Mouse (Mus musculus) neural tube, embryonic 12.5 days (tissue): ENCODE measurements around the gene Olfr320. TPM values are rescaled to one million over a fixed set of nuclear protein-coding genes. Genes with fewer than 3 reads are reported as not detected.
"Not testable (repeated sequence)": the region's sequence is repeated elsewhere in the genome, so short reads cannot be mapped to it uniquely, and the experiment has no call there.

Experiments used
- ATAC-seq: fragments of 200-750 bp; cut with Nextera tagmentation; 2 replicates; pipeline ENCODE4 v1.8.0; 2017; ENCODE audit warnings: low read depth, mild to moderate bottlenecking, moderate TSS enrichment, moderate library complexity; ENCODE audit not compliant: low FRiP score
- H3K27ac ChIP-seq: fragments of 300-500 bp; sonication (generic); 2 replicates; pipeline ENCODE4 v1.5.1; 2016
- H3K27me3 ChIP-seq: fragments of 300-500 bp; sonication (generic); replicated peaks from 2 replicates; pipeline ENCODE4 v1.6.1; 2016; ENCODE audit warnings: mild to moderate bottlenecking
- H3K36me3 ChIP-seq: fragments of 300-500 bp; sonication (generic); 2 replicates; pipeline ENCODE4 v1.6.1; 2016; ENCODE audit warnings: mild to moderate bottlenecking
- H3K4me1 ChIP-seq: fragments of 300-500 bp; sonication (generic); 2 replicates; pipeline ENCODE4 v1.6.1; 2016
- H3K4me2 ChIP-seq: fragments of 300-500 bp; sonication (generic); replicated peaks from 2 replicates; pipeline ENCODE4 v1.6.1; 2016; ENCODE audit warnings: mild to moderate bottlenecking
- H3K4me3 ChIP-seq: fragments of 300-500 bp; sonication (generic); 2 replicates; pipeline ENCODE4 v1.5.1; 2016
- H3K9ac ChIP-seq: fragments of 300-500 bp; sonication (generic); 2 replicates; pipeline ENCODE4 v1.6.1; 2016; ENCODE audit warnings: mild to moderate bottlenecking
- H3K9me3 ChIP-seq: fragments of 300-500 bp; sonication (generic); 2 replicates; pipeline ENCODE4 v1.6.1; 2016; ENCODE audit warnings: mild to moderate bottlenecking
- WGBS: fragments of 180-500 bp; shearing (Covaris S2); methylation state at CpG from one replicate; pipeline ENCODE4 v1.1.7; 2016; 5-methylcytosine and 5-hydroxymethylcytosine counted together
- polyA plus RNA-seq: library from polyadenylated mRNA; unstranded; fragments of >200 nt; fragmentation: Nextera tagmentation; extraction: Ambion mirVana; gene quantifications from 2 replicates; pipeline ENCODE4 v1.2.1, GENCODE M21; 2016

Olfr320 gene
- polyA plus RNA-seq, 1 experiment from 2014 or later, result not detected

GRCm38 (mm10) chr11:58698862-58699261 lies 18.0 kb downstream of the Olfr320 start, which contains the start of gene Olfr319:
Olfr319 (plus strand) TSS chr11:58699162.
- H3K9ac ChIP-seq, result no peak within 1 kb of the TSS
- H3K4me2 ChIP-seq, result no peak within 1 kb of the TSS
- no peak for ATAC-seq
- no peaks in the 10 kb centered on the region for H3K27me3 ChIP-seq
- H3K4me1 ChIP-seq, result no peaks in the 10 kb centered on the region
- no peaks in the 10 kb centered on the region for H3K36me3 ChIP-seq
- H3K27ac ChIP-seq, result no peak within 1 kb of the TSS
- H3K4me3 ChIP-seq, result no peak within 1 kb of the TSS
- WGBS, result 93% methylated on average over 3 of the region's 3 CpGs
- peaks cover 11% of the 10 kb centered on the region for H3K9me3 ChIP-seq

DNA sequence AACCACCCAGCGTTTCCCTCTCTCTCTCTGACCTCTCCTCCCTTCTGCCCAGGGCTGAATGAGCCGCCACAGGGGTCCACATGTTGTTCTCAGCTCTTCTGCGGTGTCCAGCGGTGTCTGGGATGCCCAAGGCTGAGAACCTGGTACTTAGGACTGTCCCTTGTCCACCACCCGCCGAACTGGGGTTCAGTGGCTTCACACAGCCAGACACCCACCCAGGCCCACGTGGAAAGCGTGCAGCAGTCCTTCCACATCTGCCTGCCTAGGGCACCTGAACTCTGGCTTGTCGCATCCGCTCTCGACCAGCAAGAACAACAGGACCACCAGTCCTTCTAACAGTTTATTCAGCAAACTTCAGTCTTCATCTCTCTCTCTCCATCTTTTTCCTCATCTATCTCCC lies 28.2 kb downstream of the Olfr320 start:
- Histone ChIP-seq H3K27me3 (no peaks in the 10 kb centered on the region), H3K36me3 (no peaks in the 10 kb centered on the region), H3K9me3 (no peaks in the 10 kb centered on the region), H3K4me2 (no peak overlapping the region), H3K9ac (no peak overlapping the region), H3K27ac (no peak overlapping the region), H3K4me3 (no peak overlapping the region), H3K4me1 (no peaks in the 10 kb centered on the region)
- ATAC-seq, result no peak
- WGBS, result 81% methylated on average over 11 of the region's 11 CpGs

- H3K9me3 ChIP-seq, H3K4me3 ChIP-seq, H3K9ac ChIP-seq, ATAC-seq, H3K27ac ChIP-seq, H3K4me2 ChIP-seq, H3K36me3 ChIP-seq, H3K27me3 ChIP-seq, H3K4me1 ChIP-seq: not testable (repeated sequence)
- WGBS, result 92% methylated on average over 7 of the region's 7 CpGs
These were observed 36.8 kb downstream of the Olfr320 start for GRCm38 (mm10) chr11:58717723-58718122.

GRCm38 (mm10) chr11:58719701-58720100 lies 38.8 kb downstream of the Olfr320 start:
- Histone ChIP-seq H3K27ac (no peak overlapping the region), H3K9ac (no peak overlapping the region), H3K4me3 (no peak overlapping the region), H3K27me3 (no peaks in the 10 kb centered on the region), H3K4me1 (no peaks in the 10 kb centered on the region), H3K36me3 (no peaks in the 10 kb centered on the region), H3K4me2 (no peak overlapping the region), H3K9me3 (no peaks in the 10 kb centered on the region)
- 84% methylated on average over 4 of the region's 4 CpGs for WGBS
- ATAC-seq, result no peak

GRCm38 (mm10) chr11:58723914-58724313 lies 43.0 kb downstream of the Olfr320 start, which contains the start of gene Olfr318:
Olfr318 (minus strand) TSS chr11:58724014.
- Histone ChIP-seq H3K9me3 (no peaks in the 10 kb centered on the region), H3K4me2 (no peak within 1 kb of the TSS), H3K27me3 (no peaks in the 10 kb centered on the region), H3K9ac (no peak within 1 kb of the TSS), H3K27ac (no peak within 1 kb of the TSS), H3K36me3 (no peaks in the 10 kb centered on the region), H3K4me3 (no peak within 1 kb of the TSS), H3K4me1 (no peaks in the 10 kb centered on the region)
- no peak for ATAC-seq

DNA sequence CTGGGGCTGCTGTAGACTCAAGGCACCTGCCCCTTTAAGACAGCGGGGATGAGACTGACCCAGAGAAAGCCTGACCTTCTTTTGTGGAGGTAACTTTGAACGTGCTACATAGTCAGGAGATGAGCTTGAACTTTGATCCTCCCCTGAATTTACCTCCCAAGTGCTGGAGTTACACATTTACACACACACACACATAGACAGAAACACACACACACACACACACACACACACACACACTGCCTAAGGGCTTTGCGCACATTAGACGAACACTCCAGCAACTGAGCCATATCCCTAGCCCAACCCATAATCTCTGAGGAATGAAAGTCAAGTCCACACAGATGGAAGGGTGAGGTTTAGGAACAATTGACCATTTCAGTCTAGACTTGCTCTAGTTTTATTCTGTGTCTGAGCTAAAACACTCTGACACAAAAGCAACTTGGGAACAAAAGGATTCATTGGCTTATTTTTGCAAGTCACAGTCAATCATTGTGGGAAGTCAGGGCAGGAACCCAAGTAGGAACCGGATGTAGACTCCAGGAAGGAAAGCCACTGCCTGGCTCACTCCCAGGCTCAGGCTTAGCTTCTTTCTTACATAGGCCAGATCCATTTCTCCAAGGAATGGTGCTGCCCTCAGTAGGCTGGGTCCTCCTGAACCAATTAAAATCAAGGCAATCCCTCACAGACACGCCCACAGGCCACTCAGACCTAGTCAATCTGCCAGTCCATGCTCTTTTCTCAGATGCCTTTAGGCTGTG lies 47.2 kb downstream of the Olfr320 start:
- ATAC-seq, H3K9ac ChIP-seq, H3K4me3 ChIP-seq, H3K4me2 ChIP-seq, H3K36me3 ChIP-seq, H3K4me1 ChIP-seq, H3K27me3 ChIP-seq, H3K27ac ChIP-seq, H3K9me3 ChIP-seq: not testable (repeated sequence)
- WGBS, result 84% methylated on average over 6 of the region's 6 CpGs

DNA sequence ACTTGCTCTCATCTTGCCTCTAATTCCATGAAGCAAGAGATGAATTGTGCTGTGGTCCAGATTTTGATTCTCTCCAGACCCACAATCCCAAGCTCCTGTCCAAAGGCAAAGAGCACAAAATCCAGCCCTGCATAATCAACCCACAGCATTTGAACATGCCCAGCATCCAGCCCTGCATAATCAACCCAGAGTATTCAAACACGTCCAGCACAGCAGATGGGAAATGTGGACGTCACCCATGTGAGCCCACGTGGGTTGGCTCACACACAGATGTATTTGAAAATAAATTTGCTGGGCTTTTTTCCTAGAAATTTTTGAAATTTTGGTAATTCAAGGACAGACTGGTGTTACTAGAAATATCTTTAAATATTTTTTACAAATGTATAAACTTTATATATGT lies 52.5 kb downstream of the Olfr320 start:
- WGBS, result 56% methylated on average over 3 of the region's 3 CpGs
- no peak for ATAC-seq

More for the DNA sequence above, 52.5 kb downstream of the Olfr320 start:
- Histone ChIP-seq H3K4me3 (no peak overlapping the region), H3K36me3 (no peaks in the 10 kb centered on the region), H3K9ac (no peak overlapping the region), H3K27ac (no peak overlapping the region), H3K4me2 (no peak overlapping the region), H3K27me3 (no peaks in the 10 kb centered on the region), H3K9me3 (no peaks in the 10 kb centered on the region), H3K4me1 (no peaks in the 10 kb centered on the region)

Other genes starting within 250 kb of the Olfr320 start
- not detected in 2 replicates for gene Gm12253, start 248.5 kb upstream of the Olfr320 start, polyA plus RNA-seq
- gene Lypd9, start 228.2 kb upstream of the Olfr320 start, polyA plus RNA-seq, result not detected in 2 replicates
- gene Olfr30, start 218.8 kb upstream of the Olfr320 start, polyA plus RNA-seq, result not detected in 2 replicates
- not detected in 2 replicates for gene Olfr332, start 188.5 kb upstream of the Olfr320 start, polyA plus RNA-seq
- gene Olfr331, start 178.5 kb upstream of the Olfr320 start, polyA plus RNA-seq, result not detected in 2 replicates
- not detected in 2 replicates for gene Olfr330, start 146.3 kb upstream of the Olfr320 start, polyA plus RNA-seq
- not detected in 2 replicates for gene Olfr329-ps, start 134.7 kb upstream of the Olfr320 start, polyA plus RNA-seq
- 0.09 TPM in 1 of 2 replicates, not detected in the other for gene Olfr328, start 125.5 kb upstream of the Olfr320 start, polyA plus RNA-seq
- not detected in 2 replicates for gene Olfr224, start 110.5 kb upstream of the Olfr320 start, polyA plus RNA-seq
- not detected in 2 replicates for gene Olfr325, start 103.4 kb upstream of the Olfr320 start, polyA plus RNA-seq
- not detected in 2 replicates for gene Olfr324, start 86.0 kb upstream of the Olfr320 start, polyA plus RNA-seq
- gene 2210407C18Rik, start 65.0 kb upstream of the Olfr320 start, polyA plus RNA-seq, result not detected in 2 replicates
- not detected in 2 replicates for gene Olfr323, start 50.6 kb upstream of the Olfr320 start, polyA plus RNA-seq
- gene Trim58, start 40.6 kb upstream of the Olfr320 start, polyA plus RNA-seq, result 0.41 and 0.44 TPM in 2 replicates
- not detected in 2 replicates for gene Olfr322, start 22.3 kb upstream of the Olfr320 start, polyA plus RNA-seq
- not detected in 2 replicates for gene Olfr319, start 18.1 kb downstream of the Olfr320 start, polyA plus RNA-seq
- not detected in 2 replicates for gene Olfr318, start 42.9 kb downstream of the Olfr320 start, polyA plus RNA-seq
- 0.06 and 0.16 TPM in 2 replicates for gene Olfr317, start 58.1 kb downstream of the Olfr320 start, polyA plus RNA-seq
- not detected in 2 replicates for gene Olfr316, start 71.6 kb downstream of the Olfr320 start, polyA plus RNA-seq
- not detected in 2 replicates for gene Olfr315, start 92.1 kb downstream of the Olfr320 start, polyA plus RNA-seq
- not detected in 2 replicates for gene Olfr314, start 101.9 kb downstream of the Olfr320 start, polyA plus RNA-seq
- gene Fam183b, start 120.9 kb downstream of the Olfr320 start, polyA plus RNA-seq, result 5.2 and 7.4 TPM in 2 replicates
- gene Olfr313, start 133.9 kb downstream of the Olfr320 start, polyA plus RNA-seq, result not detected in 2 replicates
- gene Olfr312, start 148.1 kb downstream of the Olfr320 start, polyA plus RNA-seq, result not detected in 2 replicates
- gene Olfr311, start 158.2 kb downstream of the Olfr320 start, polyA plus RNA-seq, result not detected in 2 replicates
- 16.8 and 18.2 TPM in 2 replicates for gene Gm12258, start 166.1 kb downstream of the Olfr320 start, polyA plus RNA-seq
- 10.7 and 10.8 TPM in 2 replicates for gene 2810021J22Rik, start 186.1 kb downstream of the Olfr320 start, polyA plus RNA-seq
- gene Zfp39, start 223.1 kb downstream of the Olfr320 start, polyA plus RNA-seq, result 4.3 and 7.0 TPM in 2 replicates
- not detected in 2 replicates for gene Btnl10, start 236.8 kb downstream of the Olfr320 start, polyA plus RNA-seq